Mouse (Mus musculus) testis, adult 2 months (tissue): ENCODE measurements around the gene Upp2.

Source experiments
- CTCF ChIP-seq: fragments of 200-500 bp; IDR thresholded peaks from 2 replicates; pipeline ENCODE4 v1.5.1; 2012; ENCODE audit warnings: low read depth, mild to moderate bottlenecking, inconsistent platforms, low read length, moderate library complexity; ENCODE audit not compliant: control insufficient read depth, insufficient read depth, insufficient replicate concordance
- POLR2A ChIP-seq: fragments of 200-500 bp; IDR thresholded peaks from 2 replicates; pipeline ENCODE4 v1.6.1; 2012; ENCODE audit warnings: low read depth, mild to moderate bottlenecking, inconsistent platforms, low read length, moderate library complexity; ENCODE audit not compliant: control insufficient read depth

DNA sequence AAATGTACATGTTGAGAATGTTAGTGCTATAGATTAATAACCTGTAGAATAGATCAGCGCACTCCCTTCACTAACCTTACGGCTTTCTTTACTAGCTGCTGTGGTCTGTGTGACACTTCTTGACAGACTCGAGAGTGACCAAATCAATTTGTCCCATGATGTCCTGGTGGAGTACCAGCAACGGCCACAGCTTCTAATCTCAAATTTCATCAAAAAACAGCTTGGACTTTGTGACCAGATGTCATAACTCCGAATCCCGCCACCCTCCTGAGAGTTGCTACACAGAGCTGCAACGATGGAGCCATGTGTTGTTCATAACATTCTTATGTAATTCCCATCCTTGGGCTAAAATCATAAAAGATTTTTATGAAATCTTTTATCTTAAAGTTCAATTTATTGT is 222.8 kb downstream of the Upp2 start:
- TF ChIP-seq CTCF (no peak), POLR2A (no peak)
